Comparison of ENCODE assay signal across 8 mouse cellular contexts in genomic region chr19:8713306-8713996, GRCm38 (mm10). TPM values are rescaled to one million over a fixed set of nuclear protein-coding genes. Genes with fewer than 3 reads are reported as not detected.
A peak's percentile ranks its signal among the peaks of the same experiment; 100 is the strongest.
DNase-seq lines count a peak whose midpoint lies in the region; ATAC-seq and TF ChIP-seq lines count a peak whose summit lies in the region.

No protein-coding gene starts in this region.

- peaks cover 31 to 43% of the 10 kb centered on the region in 2 experiments for H3K36me3 ChIP-seq in CH12.LX (replicated peaks in 1 of 2; ENCODE audit: control insufficient read depth in 1 of 2, insufficient read depth in 1 of 2, low read length in 1 of 2)
- peaks cover 33% of the 10 kb centered on the region for H3K36me3 ChIP-seq in forebrain, embryonic 13.5 days (ENCODE audit: poor library complexity, severe bottlenecking)
- peaks cover 41% of the 10 kb centered on the region for H3K36me3 ChIP-seq in liver, embryonic 16.5 days (ENCODE audit: control insufficient read depth, insufficient read depth)
- peaks cover 34% of the 10 kb centered on the region for H3K36me3 ChIP-seq in neural tube, embryonic 12.5 days
- H3K36me3 ChIP-seq in stomach, postnatal 0 days (ENCODE audit: control insufficient read depth, insufficient read depth, low read length) = peaks cover 12% of the 10 kb centered on the region

- peak; percentile 98 for TF ChIP-seq POLR2A in CH12.LX (IDR thresholded peaks at IDR 0.05; ENCODE audit: low read depth, low read length)

- peak; percentile 96 for ATAC-seq in forebrain, embryonic 13.5 days
- peak; percentile 82 for ATAC-seq in liver, embryonic 16.5 days (ENCODE audit: low read depth)
- ATAC-seq in neural tube, embryonic 12.5 days (ENCODE audit: low FRiP score, low read depth) = peak; percentile 93
- peak; percentile 87 for ATAC-seq in stomach, postnatal 0 days (ENCODE audit: low FRiP score, low TSS enrichment)

- H3K27ac ChIP-seq in CH12.LX (ENCODE audit: insufficient read depth, low read depth) = peak overlapping the region; percentile 96
- peak overlapping the region; percentile 85 for H3K27ac ChIP-seq in forebrain, embryonic 13.5 days
- peak overlapping the region; percentile 92 for H3K27ac ChIP-seq in liver, embryonic 16.5 days (ENCODE audit: low read length)
- H3K27ac ChIP-seq in neural tube, embryonic 12.5 days = peak overlapping the region; percentile 84
- H3K27ac ChIP-seq in stomach, postnatal 0 days (replicated peaks) = peak overlapping the region; percentile 98

- peak; percentile 88 for DNase-seq in CH12.LX (ENCODE audit: extremely low read depth)
- DNase-seq in c-Kit-positive CD71-positive TER-119-positive erythroid progenitor cells, embryonic 14.5 days (ENCODE audit: low spot score) = peak; percentile 86
- DNase-seq in heart, postnatal 10 days = peak; percentile 95 to 96
- DNase-seq in large intestine, adult 2 months (ENCODE audit: low read depth, low spot score) = peak; percentile 79
- DNase-seq in stomach, postnatal 0 days (ENCODE audit: low spot score) = peak; percentile 94

- WGBS in forebrain, embryonic 13.5 days = under 1% methylated on average over 45 of the region's 51 CpGs
- under 1% methylated on average over 51 of the region's 51 CpGs for WGBS in large intestine, adult 2 months
- under 1% methylated on average over 51 of the region's 51 CpGs for WGBS in liver, embryonic 16.5 days (ENCODE audit: insufficient replicate concordance)
- under 1% methylated on average over 51 of the region's 51 CpGs for WGBS in neural tube, embryonic 12.5 days
- WGBS in stomach, postnatal 0 days = under 1% methylated on average over 45 of the region's 51 CpGs

- H3K27me3 ChIP-seq in CH12.LX (replicated peaks) = no peaks in the 10 kb centered on the region
- no peaks in the 10 kb centered on the region for H3K27me3 ChIP-seq in forebrain, embryonic 13.5 days
- no peaks in the 10 kb centered on the region for H3K27me3 ChIP-seq in liver, embryonic 16.5 days (ENCODE audit: control insufficient read depth, insufficient read depth, low read depth, low read length)
- H3K27me3 ChIP-seq in neural tube, embryonic 12.5 days (replicated peaks) = no peaks in the 10 kb centered on the region
- H3K27me3 ChIP-seq in stomach, postnatal 0 days (ENCODE audit: control insufficient read depth, insufficient read depth, low read length) = no peaks in the 10 kb centered on the region

- peak in 1 of 2 experiments; percentile 82; a peak in 2 of 4 replicates for TF ChIP-seq CTCF in CH12.LX (conservative IDR thresholded peaks at IDR 0.05 in 1 of 2, IDR thresholded peaks at IDR 0.05 in 1 of 2; ENCODE audit: low read depth in 2 of 2, low read length in 2 of 2)
- TF ChIP-seq CTCF in stomach, postnatal 0 days (IDR thresholded peaks at IDR 0.05; ENCODE audit: low read depth) = peak; percentile 83

- peak overlapping the region; percentile 85 for H3K4me2 ChIP-seq in CH12.LX (ENCODE audit: insufficient read depth, low read depth, poor library complexity, severe bottlenecking)
- peak overlapping the region; percentile 73 for H3K4me2 ChIP-seq in forebrain, embryonic 13.5 days
- peak overlapping the region; percentile 58 for H3K4me2 ChIP-seq in liver, embryonic 16.5 days (ENCODE audit: low read depth, low read length)
- peak overlapping the region; percentile 68 for H3K4me2 ChIP-seq in neural tube, embryonic 12.5 days (replicated peaks)
- H3K4me2 ChIP-seq in stomach, postnatal 0 days (replicated peaks; ENCODE audit: low read depth) = peak overlapping the region; percentile 67

- intact Hi-C loops in heart, postnatal 10 days (cut with DNase I) = no loop called here

- TF ChIP-seq RAD21 in CH12.LX (IDR thresholded peaks at IDR 0.05; ENCODE audit: low read depth, low read length) = peak; percentile 25

- no peak for TF ChIP-seq EP300 in CH12.LX (IDR thresholded peaks at IDR 0.05; ENCODE audit: low read length)
- TF ChIP-seq EP300 in stomach, postnatal 0 days (optimal IDR thresholded peaks at IDR 0.05) = no peak

- peaks cover 33% of the 10 kb centered on the region for H3K79me2 ChIP-seq in CH12.LX (replicated peaks; ENCODE audit: control insufficient read depth, extremely low read depth, insufficient read depth, poor library complexity, severe bottlenecking)

- in situ Hi-C loops in CH12.LX (cut with MboI; ENCODE audit: low pct_ligation_motif_present, low pct_unique_long_range_greater_than_20kb, low sequenced_read_pairs) = no loop called here

- dilution Hi-C loops in CH12.LX (cut with MboI; ENCODE audit: extremely low pct_ligation_motif_present, extremely low pct_unique_long_range_greater_than_20kb, low sequenced_read_pairs) = no loop called here

- peaks cover 0 to 62% of the 10 kb centered on the region in 2 experiments; a peak in 2 of 4 replicates for H3K4me1 ChIP-seq in CH12.LX (ENCODE audit: control insufficient read depth in 1 of 2, insufficient read depth in 2 of 2)
- peaks cover 34% of the 10 kb centered on the region for H3K4me1 ChIP-seq in forebrain, embryonic 13.5 days
- peaks cover 63% of the 10 kb centered on the region for H3K4me1 ChIP-seq in liver, embryonic 16.5 days (ENCODE audit: control insufficient read depth, low read depth, low read length)
- H3K4me1 ChIP-seq in neural tube, embryonic 12.5 days = peaks cover 21% of the 10 kb centered on the region
- peaks cover 5% of the 10 kb centered on the region; the same call in 1 of the 2 replicates for H3K4me1 ChIP-seq in stomach, postnatal 0 days (replicated peaks; ENCODE audit: control insufficient read depth, insufficient read depth)

- no peaks in the 10 kb centered on the region for H3K9me3 ChIP-seq in CH12.LX (replicated peaks; ENCODE audit: low read length)
- H3K9me3 ChIP-seq in forebrain, embryonic 13.5 days (replicated peaks) = no peaks in the 10 kb centered on the region
- no peaks in the 10 kb centered on the region for H3K9me3 ChIP-seq in liver, embryonic 16.5 days (replicated peaks; ENCODE audit: control insufficient read depth, low read length)
- H3K9me3 ChIP-seq in neural tube, embryonic 12.5 days = no peaks in the 10 kb centered on the region
- no peaks in the 10 kb centered on the region for H3K9me3 ChIP-seq in stomach, postnatal 0 days (ENCODE audit: control insufficient read depth, low read length)

- H3K4me3 ChIP-seq in CH12.LX (replicated peaks in 1 of 3; ENCODE audit: low read depth in 2 of 3, low read length in 2 of 3, poor library complexity in 1 of 3) = peak overlapping the region; percentile 73 to 99 (median 89)
- peak overlapping the region; percentile 81 for H3K4me3 ChIP-seq in forebrain, embryonic 13.5 days
- peak overlapping the region; percentile 88 for H3K4me3 ChIP-seq in liver, embryonic 16.5 days (ENCODE audit: low read depth, low read length)
- peak overlapping the region; percentile 76 for H3K4me3 ChIP-seq in neural tube, embryonic 12.5 days
- peak overlapping the region; percentile 96 for H3K4me3 ChIP-seq in stomach, postnatal 0 days (ENCODE audit: low read depth, low read length)

- peak overlapping the region; percentile 96 for H3K9ac ChIP-seq in CH12.LX (ENCODE audit: insufficient read depth, low read depth)
- peak overlapping the region; percentile 95 for H3K9ac ChIP-seq in forebrain, embryonic 13.5 days
- H3K9ac ChIP-seq in liver, embryonic 16.5 days (ENCODE audit: low read depth, low read length) = peak overlapping the region; percentile 95
- peak overlapping the region; percentile 90 for H3K9ac ChIP-seq in neural tube, embryonic 12.5 days
- H3K9ac ChIP-seq in stomach, postnatal 0 days (ENCODE audit: low read length) = peak overlapping the region; percentile 94

RNA-seq across cellular contexts. Expression of gene Slc3a2, which starts 9.7 kb away (rescaled TPM):
- total RNA-seq in CH12.LX (2012; rRNA removed) (177 and 269 TPM in 2 replicates), CH12.LX (2014; rRNA removed) (251 and 284 TPM in 2 replicates)
- 432 and 478 TPM in 2 replicates for polyA plus RNA-seq in CH12.LX (2012; ENCODE audit: insufficient read length, low read depth)
- 135 and 143 TPM in 2 replicates for polyA plus RNA-seq in forebrain, embryonic 13.5 days (2015; fragmentation: Nextera tagmentation; extraction: Ambion mirVana)
- 10 to 100 TPM; 36.6 to 56.3 TPM for total RNA-seq in heart, postnatal 10 days (2021)
- 194 and 323 TPM in 2 replicates for polyA plus RNA-seq in large intestine, adult 2 months (2012; rRNA removed)
- polyA plus RNA-seq in liver, embryonic 16.5 days (2015; fragmentation: Nextera tagmentation; extraction: Ambion mirVana) = 133 and 137 TPM in 2 replicates
- polyA plus RNA-seq in neural tube, embryonic 12.5 days (2016; fragmentation: Nextera tagmentation; extraction: Ambion mirVana) = 144 and 147 TPM in 2 replicates
- polyA plus RNA-seq in stomach, postnatal 0 days (2015; fragmentation: Nextera tagmentation; extraction: Ambion mirVana) = 82.5 and 87.0 TPM in 2 replicates

RNA-seq across cellular contexts. Expression of gene Wdr74, which starts 22.2 kb away (rescaled TPM):
- total RNA-seq in CH12.LX (2012; rRNA removed) (133 and 179 TPM in 2 replicates), CH12.LX (2014; rRNA removed) (182 and 203 TPM in 2 replicates)
- polyA plus RNA-seq in CH12.LX (2012; ENCODE audit: insufficient read length, low read depth) = 208 and 235 TPM in 2 replicates
- 92.0 and 97.4 TPM in 2 replicates for polyA plus RNA-seq in forebrain, embryonic 13.5 days (2015; fragmentation: Nextera tagmentation; extraction: Ambion mirVana)
- 10 to 100 TPM; 24.9 to 27.2 TPM for total RNA-seq in heart, postnatal 10 days (2021)
- 33.3 and 39.9 TPM in 2 replicates for polyA plus RNA-seq in large intestine, adult 2 months (2012; rRNA removed)
- 40.0 and 48.3 TPM in 2 replicates for polyA plus RNA-seq in liver, embryonic 16.5 days (2015; fragmentation: Nextera tagmentation; extraction: Ambion mirVana)
- polyA plus RNA-seq in neural tube, embryonic 12.5 days (2016; fragmentation: Nextera tagmentation; extraction: Ambion mirVana) = 83.5 and 85.1 TPM in 2 replicates
- 55.6 and 55.7 TPM in 2 replicates for polyA plus RNA-seq in stomach, postnatal 0 days (2015; fragmentation: Nextera tagmentation; extraction: Ambion mirVana)

RNA-seq across cellular contexts. Expression of gene 1700092M07Rik, which starts 27.1 kb away (rescaled TPM):
- total RNA-seq in CH12.LX (2012; rRNA removed) (3.8 and 4.8 TPM in 2 replicates), CH12.LX (2014; rRNA removed) (1.0 and 2.4 TPM in 2 replicates)
- polyA plus RNA-seq in CH12.LX (2012; ENCODE audit: insufficient read length, low read depth) = 3.1 and 4.3 TPM in 2 replicates
- polyA plus RNA-seq in forebrain, embryonic 13.5 days (2015; fragmentation: Nextera tagmentation; extraction: Ambion mirVana) = 1.9 and 3.7 TPM in 2 replicates
- total RNA-seq in heart, postnatal 10 days (2021) = not detected
- polyA plus RNA-seq in large intestine, adult 2 months (2012; rRNA removed) = not detected in 2 replicates
- polyA plus RNA-seq in liver, embryonic 16.5 days (2015; fragmentation: Nextera tagmentation; extraction: Ambion mirVana) = 0.45 and 0.63 TPM in 2 replicates
- polyA plus RNA-seq in neural tube, embryonic 12.5 days (2016; fragmentation: Nextera tagmentation; extraction: Ambion mirVana) = 2.3 and 3.6 TPM in 2 replicates
- polyA plus RNA-seq in stomach, postnatal 0 days (2015; fragmentation: Nextera tagmentation; extraction: Ambion mirVana) = 0.59 and 0.62 TPM in 2 replicates

RNA-seq across cellular contexts. Expression of gene Stx5a, which starts 27.8 kb away (rescaled TPM):
- 47.5 and 48.1 TPM in 2 replicates for total RNA-seq in CH12.LX (2012; rRNA removed)
- total RNA-seq in CH12.LX (2014; rRNA removed) = 49.1 and 49.7 TPM in 2 replicates
- 35.2 and 39.3 TPM in 2 replicates for polyA plus RNA-seq in CH12.LX (2012; ENCODE audit: insufficient read length, low read depth)
- 117 and 118 TPM in 2 replicates for polyA plus RNA-seq in forebrain, embryonic 13.5 days (2015; fragmentation: Nextera tagmentation; extraction: Ambion mirVana)
- 10 to 100 TPM; 43.6 to 44.4 TPM for total RNA-seq in heart, postnatal 10 days (2021)
- 71.7 and 97.3 TPM in 2 replicates for polyA plus RNA-seq in large intestine, adult 2 months (2012; rRNA removed)
- polyA plus RNA-seq in liver, embryonic 16.5 days (2015; fragmentation: Nextera tagmentation; extraction: Ambion mirVana) = 57.8 and 59.8 TPM in 2 replicates
- 129 TPM in 2 replicates for polyA plus RNA-seq in neural tube, embryonic 12.5 days (2016; fragmentation: Nextera tagmentation; extraction: Ambion mirVana)
- polyA plus RNA-seq in stomach, postnatal 0 days (2015; fragmentation: Nextera tagmentation; extraction: Ambion mirVana) = 81.9 and 82.2 TPM in 2 replicates

RNA-seq across cellular contexts. Expression of gene Nxf1, which starts 43.4 kb away (rescaled TPM):
- 66.5 and 83.6 TPM in 2 replicates for total RNA-seq in CH12.LX (2012; rRNA removed)
- 101 and 102 TPM in 2 replicates for total RNA-seq in CH12.LX (2014; rRNA removed)
- polyA plus RNA-seq in CH12.LX (2012; ENCODE audit: insufficient read length, low read depth) = 136 and 160 TPM in 2 replicates
- polyA plus RNA-seq in forebrain, embryonic 13.5 days (2015; fragmentation: Nextera tagmentation; extraction: Ambion mirVana) = 194 and 211 TPM in 2 replicates
- total RNA-seq in heart, postnatal 10 days (2021) = 10 to 100 TPM; 61.7 to 67.6 TPM
- 79.1 and 92.6 TPM in 2 replicates for polyA plus RNA-seq in large intestine, adult 2 months (2012; rRNA removed)
- 77.8 and 87.7 TPM in 2 replicates for polyA plus RNA-seq in liver, embryonic 16.5 days (2015; fragmentation: Nextera tagmentation; extraction: Ambion mirVana)
- polyA plus RNA-seq in neural tube, embryonic 12.5 days (2016; fragmentation: Nextera tagmentation; extraction: Ambion mirVana) = 186 and 216 TPM in 2 replicates
- polyA plus RNA-seq in stomach, postnatal 0 days (2015; fragmentation: Nextera tagmentation; extraction: Ambion mirVana) = 57.5 and 61.6 TPM in 2 replicates

Comparison
In these comparisons a context has a peak if more than half of its experiments do, and no peak if none do; other contexts are left out.
1. Peak in every context shown above with its lines: DNase-seq, ATAC-seq, H3K4me3 ChIP-seq and H3K27ac ChIP-seq.